In genomic region chr3:33000383-33001015, GRCm38 (mm10) we compare ENCODE assay signal across 14 mouse cellular contexts.
A peak's percentile ranks its signal among the peaks of the same experiment; 100 is the strongest.
DNase-seq lines count a peak whose midpoint lies in the region.
"Had no signal": no experiment of that assay in that cellular context is flagged by ENCODE, and none has a peak within 500 bp of the region (broad histone marks: within the 10 kb centered on the region; RNA-seq: fewer than 3 reads in every experiment).

No protein-coding gene starts in this region.

- intact Hi-C loops in left cerebral cortex, postnatal 14 days (cut with DNase I): no loop called here

- DNase-seq in cerebellum, postnatal 14 days: peak; percentile 5 to 8
- DNase-seq in cerebellum, adult 18-20 months: no peak
- peak; percentile 39 for DNase-seq in left cerebral cortex, adult 11 months (ENCODE audit: low spot score)
- DNase-seq in left cerebral cortex, postnatal 14 days (ENCODE audit: low spot score in 2 of 2): no peak
- DNase-seq in brain, adult 2 months (ENCODE audit: low read depth, low spot score): peak; percentile 83
- DNase-seq in left cerebral cortex, adult 9 months (ENCODE audit: low spot score in 2 of 2): peak; percentile 23 to 51
- no peak for DNase-seq in gastrocnemius, postnatal 10 days
- DNase-seq in testis, postnatal 14 days (ENCODE audit: low spot score): no peak
- DNase-seq: gastrocnemius, adult 2 months; heart, adult 18-20 months; heart, postnatal 4 days; kidney, adult 9 months; liver, embryonic 13.5 days; thymus, postnatal 25 days had no signal

Comparison
In these comparisons a context has a peak if more than half of its experiments do, and no peak if none do; other contexts are left out.
1. DNase-seq: peak in cerebellum, postnatal 14 days (2 of 2), left cerebral cortex, adult 11 months (single experiment), brain, adult 2 months (single experiment) and left cerebral cortex, adult 9 months (2 of 2); none in cerebellum, adult 18-20 months (0 of 2), left cerebral cortex, postnatal 14 days (0 of 2), gastrocnemius, postnatal 10 days (single experiment) and testis, postnatal 14 days (single experiment).